Comparison of ENCODE assay signal across 8 mouse cellular contexts in genomic region chr2:180227262-180228059, GRCm38 (mm10). TPM values are rescaled to one million over a fixed set of nuclear protein-coding genes. Genes with fewer than 3 reads are reported as not detected.
DNase-seq lines count a peak whose midpoint lies in the region; ATAC-seq lines count a peak whose summit lies in the region.

No protein-coding gene starts in this region.

- WGBS in embryonic facial prominence, embryonic 14.5 days, result 2% methylated on average over 19 of the region's 21 CpGs
- WGBS in heart, embryonic 15.5 days, result 4% methylated on average over 21 of the region's 21 CpGs
- 3% methylated on average over 21 of the region's 21 CpGs for WGBS in stomach, embryonic 16.5 days

- DNase-seq in CD4-positive helper T cell, adult 2 months (ENCODE audit: low read depth, low spot score), result peak; percentile 34
- peak; percentile 50 for DNase-seq in NIH3T3 (ENCODE audit: low read depth)
- peak; percentile 89 for DNase-seq in embryonic facial prominence, embryonic 14.5 days (ENCODE audit: low spot score)
- DNase-seq in kidney, postnatal 14 days, result peak; percentile 81
- DNase-seq in layer of hippocampus, postnatal 25 days (ENCODE audit: extremely low spot score in 1 of 2, low spot score in 1 of 2), result no peak

- peak overlapping the region; percentile 46 for H3K4me2 ChIP-seq in embryonic facial prominence, embryonic 14.5 days (ENCODE audit: low read depth, low read length)
- H3K4me2 ChIP-seq in heart, embryonic 15.5 days, result peak overlapping the region; percentile 55
- peak overlapping the region; percentile 54 for H3K4me2 ChIP-seq in stomach, embryonic 16.5 days (ENCODE audit: low read depth, low read length)

- H3K4me3 ChIP-seq in embryonic facial prominence, embryonic 14.5 days (ENCODE audit: low read depth, low read length), result peak overlapping the region; percentile 14; the same call in 1 of the 2 replicates
- H3K4me3 ChIP-seq in heart, embryonic 15.5 days, result peak overlapping the region; percentile 23
- peak overlapping the region; percentile 20 for H3K4me3 ChIP-seq in stomach, embryonic 16.5 days (replicated peaks; ENCODE audit: low read length)

- peaks cover 17% of the 10 kb centered on the region for H3K4me1 ChIP-seq in embryonic facial prominence, embryonic 14.5 days (ENCODE audit: control insufficient read depth, insufficient read depth, low read length)
- H3K4me1 ChIP-seq in heart, embryonic 15.5 days (replicated peaks), result peaks cover 74% of the 10 kb centered on the region
- peaks cover 45% of the 10 kb centered on the region for H3K4me1 ChIP-seq in stomach, embryonic 16.5 days (ENCODE audit: control insufficient read depth, insufficient read depth, low read length)

- H3K9ac ChIP-seq in embryonic facial prominence, embryonic 14.5 days (ENCODE audit: low read depth, low read length), result peak overlapping the region; percentile 10; the same call in 1 of the 2 replicates
- H3K9ac ChIP-seq in heart, embryonic 15.5 days, result 0 out of 2 replicates have a peak overlapping the region, but pooled peaks have one; percentile 26
- peak overlapping the region; percentile 68 for H3K9ac ChIP-seq in stomach, embryonic 16.5 days (ENCODE audit: low read length)

- ATAC-seq in embryonic facial prominence, embryonic 14.5 days (ENCODE audit: low read depth), result peak; percentile 77
- no peak; the same call in 1 of the 2 replicates for ATAC-seq in heart, embryonic 15.5 days (replicated peaks; ENCODE audit: insufficient number of reproducible peaks, insufficient read depth, low FRiP score, low read depth)
- ATAC-seq in megakaryocyte progenitor cell, adult 5-6 weeks (replicated peaks; ENCODE audit: poor library complexity), result peak; percentile 83
- ATAC-seq in stomach, embryonic 16.5 days (ENCODE audit: insufficient read depth, low FRiP score), result peak; percentile 17; the same call in 1 of the 2 replicates

- no peaks in the 10 kb centered on the region for H3K36me3 ChIP-seq in embryonic facial prominence, embryonic 14.5 days (ENCODE audit: control insufficient read depth, insufficient read depth, low read length)
- H3K36me3 ChIP-seq in heart, embryonic 15.5 days, result no peaks in the 10 kb centered on the region
- H3K36me3 ChIP-seq in stomach, embryonic 16.5 days (ENCODE audit: control insufficient read depth, insufficient read depth, low read length), result no peaks in the 10 kb centered on the region

- peak overlapping the region; percentile 8; the same call in 1 of the 2 replicates for H3K27ac ChIP-seq in embryonic facial prominence, embryonic 14.5 days (replicated peaks; ENCODE audit: low read depth, low read length)
- H3K27ac ChIP-seq in heart, embryonic 15.5 days, result peak overlapping the region; percentile 71
- peak overlapping the region; percentile 48 for H3K27ac ChIP-seq in stomach, embryonic 16.5 days (ENCODE audit: low read length)

- no peaks in the 10 kb centered on the region for H3K9me3 ChIP-seq in embryonic facial prominence, embryonic 14.5 days (ENCODE audit: control insufficient read depth, low read length)
- H3K9me3 ChIP-seq in heart, embryonic 15.5 days (replicated peaks), result no peaks in the 10 kb centered on the region
- no peaks in the 10 kb centered on the region for H3K9me3 ChIP-seq in stomach, embryonic 16.5 days (replicated peaks; ENCODE audit: control insufficient read depth, low read length)

- peaks cover 33% of the 10 kb centered on the region for H3K27me3 ChIP-seq in embryonic facial prominence, embryonic 14.5 days (replicated peaks; ENCODE audit: control insufficient read depth, insufficient read depth, low read length)
- peaks cover 12% of the 10 kb centered on the region for H3K27me3 ChIP-seq in heart, embryonic 15.5 days
- 0 out of 2 replicates have a peak, but pooled peaks cover 2% of the 10 kb centered on the region for H3K27me3 ChIP-seq in stomach, embryonic 16.5 days (ENCODE audit: control insufficient read depth, insufficient read depth, low read length)

RNA-seq across cellular contexts. Expression of gene Lama5, which starts 1.8 kb away (rescaled TPM):
- polyA plus RNA-seq in embryonic facial prominence, embryonic 14.5 days (2014; fragmentation: Nextera tagmentation; extraction: Ambion mirVana), result 25.2 and 28.2 TPM in 2 replicates
- 21.9 and 29.1 TPM in 2 replicates for polyA plus RNA-seq in heart, embryonic 15.5 days (2015; fragmentation: Nextera tagmentation; extraction: Ambion mirVana)
- 0.07 and 2.1 TPM in 2 replicates for total RNA-seq in megakaryocyte progenitor cell, adult 5-6 weeks (2015)
- 0.03 and 0.08 TPM in 2 replicates for total RNA-seq in megakaryocyte progenitor cell, adult 5-6 weeks (2017)
- polyA plus RNA-seq in stomach, embryonic 16.5 days (2015; fragmentation: Nextera tagmentation; extraction: Ambion mirVana), result 61.3 and 64.6 TPM in 2 replicates
- total RNA-seq in layer of hippocampus, postnatal 25 days (2021), result 10 to 100 TPM in 1 of 2 experiments, 1 to 10 TPM in 1; 5.7 to 10.2 TPM

RNA-seq across cellular contexts. Expression of gene Rps21, which starts 29.7 kb away (rescaled TPM):
- 689 and 787 TPM in 2 replicates for polyA plus RNA-seq in embryonic facial prominence, embryonic 14.5 days (2014; fragmentation: Nextera tagmentation; extraction: Ambion mirVana)
- polyA plus RNA-seq in heart, embryonic 15.5 days (2015; fragmentation: Nextera tagmentation; extraction: Ambion mirVana), result 259 and 352 TPM in 2 replicates
- 1,700 and 1,787 TPM in 2 replicates for total RNA-seq in megakaryocyte progenitor cell, adult 5-6 weeks (2015)
- total RNA-seq in megakaryocyte progenitor cell, adult 5-6 weeks (2017), result 2,626 and 3,717 TPM in 2 replicates
- polyA plus RNA-seq in stomach, embryonic 16.5 days (2015; fragmentation: Nextera tagmentation; extraction: Ambion mirVana), result 408 and 537 TPM in 2 replicates
- total RNA-seq in layer of hippocampus, postnatal 25 days (2021), result 100 to 1,000 TPM; 617 to 738 TPM

RNA-seq across cellular contexts. Expression of gene Cables2, which starts 45.8 kb away (rescaled TPM):
- polyA plus RNA-seq in embryonic facial prominence, embryonic 14.5 days (2014; fragmentation: Nextera tagmentation; extraction: Ambion mirVana), result 16.5 and 17.4 TPM in 2 replicates
- polyA plus RNA-seq in heart, embryonic 15.5 days (2015; fragmentation: Nextera tagmentation; extraction: Ambion mirVana), result 8.4 and 10.5 TPM in 2 replicates
- 12.6 and 15.1 TPM in 2 replicates for total RNA-seq in megakaryocyte progenitor cell, adult 5-6 weeks (2015)
- total RNA-seq in megakaryocyte progenitor cell, adult 5-6 weeks (2017), result 9.9 and 12.7 TPM in 2 replicates
- polyA plus RNA-seq in stomach, embryonic 16.5 days (2015; fragmentation: Nextera tagmentation; extraction: Ambion mirVana), result 4.3 and 4.6 TPM in 2 replicates
- total RNA-seq in layer of hippocampus, postnatal 25 days (2021), result 10 to 100 TPM; 32.3 to 38.2 TPM

RNA-seq across cellular contexts. Expression of gene Adrm1, which starts 56.2 kb away (rescaled TPM):
- 130 and 142 TPM in 2 replicates for polyA plus RNA-seq in embryonic facial prominence, embryonic 14.5 days (2014; fragmentation: Nextera tagmentation; extraction: Ambion mirVana)
- polyA plus RNA-seq in heart, embryonic 15.5 days (2015; fragmentation: Nextera tagmentation; extraction: Ambion mirVana), result 123 and 139 TPM in 2 replicates
- total RNA-seq in megakaryocyte progenitor cell, adult 5-6 weeks (2015), result 67.6 and 85.2 TPM in 2 replicates
- total RNA-seq in megakaryocyte progenitor cell, adult 5-6 weeks (2017), result 52.9 and 84.5 TPM in 2 replicates
- 154 and 171 TPM in 2 replicates for polyA plus RNA-seq in stomach, embryonic 16.5 days (2015; fragmentation: Nextera tagmentation; extraction: Ambion mirVana)
- 100 to 1,000 TPM; 104 to 108 TPM for total RNA-seq in layer of hippocampus, postnatal 25 days (2021)

Comparison
In these comparisons a context has a peak if more than half of its experiments do, and no peak if none do; other contexts are left out.
1. DNase-seq: peak in CD4-positive helper T cell, adult 2 months (single experiment), NIH3T3 (single experiment), embryonic facial prominence, embryonic 14.5 days (single experiment) and kidney, postnatal 14 days (single experiment); none in layer of hippocampus, postnatal 25 days (0 of 2).
2. H3K27ac ChIP-seq: peak in every context shown above with its lines; median percentile 71 in heart, embryonic 15.5 days; 48 in stomach, embryonic 16.5 days; 8 in embryonic facial prominence, embryonic 14.5 days.
3. H3K9ac ChIP-seq: peak in every context shown above with its lines; median percentile 68 in stomach, embryonic 16.5 days; 26 in heart, embryonic 15.5 days; 10 in embryonic facial prominence, embryonic 14.5 days.
4. Peak in every context shown above with its lines, with median percentiles within 50 percentile points of each other: H3K4me2 ChIP-seq and H3K4me3 ChIP-seq.